Mouse (Mus musculus): ENCODE results near the gene Lrsam1.

DNA sequence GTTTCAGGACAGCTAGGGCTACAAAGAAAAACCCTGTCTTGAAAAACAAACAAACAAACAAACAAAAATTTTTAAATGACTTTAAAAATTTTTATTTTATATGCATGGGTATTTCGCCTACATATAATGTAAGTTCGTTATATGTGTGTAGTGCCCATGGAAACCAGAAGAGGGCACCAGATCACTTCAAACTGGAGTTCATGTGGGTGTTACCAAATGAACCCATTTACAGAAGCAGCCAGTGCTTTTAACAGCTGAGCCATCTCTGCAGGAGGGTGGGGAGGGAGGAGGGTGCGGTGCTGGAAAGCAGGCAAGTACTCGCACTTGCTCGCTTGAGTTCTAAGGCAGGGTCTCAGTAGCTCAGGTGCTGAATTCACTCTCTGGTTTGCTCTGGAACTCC is 22.0 kb downstream of the Lrsam1 start:
- TF ChIP-seq FLI1 (IDR thresholded peaks at IDR 0.05; ENCODE audit: low read length), result no peak
- no peak for TF ChIP-seq GATA1 (IDR thresholded peaks at IDR 0.05; ENCODE audit: borderline replicate concordance, low read length)
